Mouse (Mus musculus) thymus, postnatal 0 days (tissue): ENCODE measurements around the gene Gm49358. TPM values are rescaled to one million over a fixed set of nuclear protein-coding genes. Genes with fewer than 3 reads are reported as not detected.

Experiments
- DNase-seq: peaks from one replicate; pipeline ENCODE4 v3.0.0-alpha.2; 2015; ENCODE audit warnings: low spot score
- polyA plus RNA-seq: library from polyadenylated mRNA; unstranded; fragments of >200 nt; fragmentation: Nextera tagmentation; extraction: Ambion mirVana; gene quantifications from 2 replicates; pipeline ENCODE4 v1.2.1, GENCODE M21; 2015

Gm49358 gene
- polyA plus RNA-seq, 1 experiment from 2014 or later, result not detected

DNA sequence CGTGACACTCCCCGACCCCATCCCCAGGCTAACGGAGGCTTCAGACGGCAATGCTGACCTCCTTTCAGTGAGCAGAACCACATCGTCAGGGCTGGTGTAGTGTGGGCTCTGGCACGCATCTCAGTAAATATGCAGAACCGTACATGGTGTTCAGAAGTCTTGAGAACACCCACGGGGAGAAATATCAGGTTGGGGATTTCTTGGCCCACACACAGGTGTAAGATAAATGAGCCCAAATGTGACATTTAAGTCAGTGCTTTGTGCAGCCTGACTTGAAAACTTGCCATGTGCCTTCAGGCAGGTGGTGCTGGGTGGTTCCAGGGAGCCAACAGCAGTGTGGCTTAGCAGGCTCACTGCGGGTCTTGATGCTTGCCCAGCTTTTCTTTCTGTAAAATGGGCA is 46.2 kb downstream of the Gm49358 start:
- no peak for DNase-seq

DNA sequence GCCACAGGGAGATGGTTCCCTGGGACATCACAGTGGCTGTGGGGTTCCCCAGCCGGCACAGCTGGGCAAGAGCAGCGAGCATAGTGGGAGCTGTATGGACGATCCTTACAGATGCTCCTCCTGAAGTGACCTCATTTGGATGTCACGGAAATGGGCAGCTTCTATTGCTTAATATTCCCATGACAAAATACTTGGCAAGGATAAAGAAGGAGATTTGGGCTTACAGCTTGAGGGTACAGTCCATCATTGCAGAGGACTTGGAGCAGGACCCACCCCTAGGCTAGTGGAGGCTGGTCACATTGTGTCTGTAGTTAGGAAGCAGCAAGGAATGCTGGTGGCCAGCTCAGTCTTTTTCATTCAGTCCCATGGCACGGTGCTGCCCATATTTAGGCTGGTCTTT is 46.8 kb downstream of the Gm49358 start:
- DNase-seq, result no peak

DNA sequence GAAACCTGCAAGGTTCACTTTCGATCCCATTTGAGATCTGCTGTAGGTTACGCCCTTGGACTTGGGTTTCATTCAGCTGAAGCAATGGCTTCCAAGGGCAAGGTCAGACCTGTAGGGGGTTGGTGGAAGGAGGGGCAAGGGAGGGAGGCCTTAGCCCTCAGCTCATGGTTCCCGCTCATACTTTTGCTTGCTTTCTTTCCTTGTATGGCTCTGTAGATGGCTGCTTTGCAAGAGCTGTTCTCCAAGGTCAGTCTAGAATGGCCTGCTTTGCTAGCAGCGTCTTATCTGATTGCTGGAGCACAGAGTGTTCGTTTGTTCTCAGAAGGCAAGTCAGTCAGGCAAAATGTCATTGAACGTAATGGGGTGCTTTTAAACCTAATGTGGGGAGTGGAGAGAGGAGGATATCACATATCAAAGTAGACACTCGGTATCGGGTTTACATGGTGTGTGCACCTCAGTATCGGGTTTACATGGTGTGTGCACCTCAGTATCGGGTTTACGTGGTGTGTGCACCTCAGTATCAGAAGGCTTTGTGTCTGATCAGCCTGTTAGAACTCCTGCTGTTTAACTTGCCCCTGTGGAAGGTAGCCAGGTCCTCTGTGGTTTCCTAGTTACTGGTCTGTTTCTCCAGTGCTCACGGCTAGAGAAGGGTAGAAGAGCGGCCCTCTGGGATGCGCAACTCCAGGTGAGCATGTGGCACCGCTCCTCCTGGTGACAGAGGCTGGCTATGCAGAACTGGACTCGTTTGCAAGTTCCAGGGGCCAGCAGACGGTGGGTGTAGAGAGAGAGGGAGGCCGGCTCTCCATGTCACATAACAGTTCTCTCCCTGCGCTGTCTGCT is 50.7 kb downstream of the Gm49358 start:
- DNase-seq, result no peak

DNA sequence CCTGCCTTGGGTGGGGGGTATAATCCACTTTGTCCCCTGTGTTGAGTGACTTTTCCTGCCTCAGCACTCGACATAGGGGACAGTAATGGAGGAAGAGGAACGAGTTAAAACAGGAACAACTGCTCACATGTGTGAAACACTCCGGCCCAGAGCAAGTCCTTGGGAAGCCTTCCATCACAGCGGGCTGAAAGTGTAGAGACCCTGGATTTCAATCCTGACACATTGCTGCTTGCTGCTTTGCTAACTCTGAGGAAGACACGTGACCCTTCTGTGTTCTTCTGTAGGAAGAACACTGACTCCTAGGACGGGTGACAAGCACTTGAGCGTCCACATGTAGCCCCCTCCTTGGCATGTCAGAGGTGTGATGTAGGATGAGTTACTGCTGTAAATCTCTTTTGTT is 51.4 kb downstream of the Gm49358 start:
- DNase-seq, result no peak

DNA sequence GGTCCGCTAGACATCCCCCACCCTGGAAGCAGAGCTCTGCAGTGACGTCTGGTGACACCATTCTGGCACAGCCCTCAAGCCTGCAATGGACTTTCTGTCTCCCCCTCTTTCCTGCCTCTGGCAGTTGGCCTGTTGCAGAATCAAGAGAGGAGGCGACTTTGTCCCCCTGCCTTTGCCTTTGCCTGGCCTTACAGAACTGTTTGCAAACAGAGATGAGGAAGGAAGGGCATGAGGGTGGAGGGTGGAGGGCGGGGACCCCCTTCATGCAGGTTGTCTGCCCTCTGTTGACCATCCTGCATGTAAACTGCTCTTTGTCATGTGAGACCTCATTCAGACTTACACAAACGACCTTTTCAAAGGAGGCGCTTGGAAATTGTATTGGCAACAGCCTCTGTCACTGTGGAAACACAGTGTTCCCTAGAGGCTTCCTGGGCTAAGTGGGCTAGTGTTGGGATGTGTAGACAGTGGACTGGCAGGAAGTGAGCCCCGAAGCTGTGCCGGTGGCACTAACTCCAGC is 55.9 kb downstream of the Gm49358 start:
- DNase-seq, result no peak

DNA sequence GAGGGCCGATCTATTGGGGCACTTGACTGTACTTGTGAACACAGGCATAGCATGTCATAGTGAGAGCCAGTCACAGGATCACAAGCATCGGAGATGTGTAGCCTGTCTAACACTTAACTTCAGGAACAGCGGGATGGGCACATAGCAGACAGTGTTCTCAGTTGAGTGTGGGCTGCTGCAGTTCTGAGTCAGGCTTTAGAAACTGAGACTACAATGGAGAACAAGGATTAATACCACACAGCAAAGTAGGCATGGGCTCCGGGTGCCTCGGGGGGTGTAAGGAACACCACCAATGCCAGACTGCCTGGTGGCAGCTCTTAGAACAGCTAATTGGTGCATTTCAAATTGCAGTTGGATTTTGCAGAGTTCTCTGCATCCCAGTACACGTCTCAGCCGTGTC is 57.2 kb downstream of the Gm49358 start:
- no peak for DNase-seq

DNA sequence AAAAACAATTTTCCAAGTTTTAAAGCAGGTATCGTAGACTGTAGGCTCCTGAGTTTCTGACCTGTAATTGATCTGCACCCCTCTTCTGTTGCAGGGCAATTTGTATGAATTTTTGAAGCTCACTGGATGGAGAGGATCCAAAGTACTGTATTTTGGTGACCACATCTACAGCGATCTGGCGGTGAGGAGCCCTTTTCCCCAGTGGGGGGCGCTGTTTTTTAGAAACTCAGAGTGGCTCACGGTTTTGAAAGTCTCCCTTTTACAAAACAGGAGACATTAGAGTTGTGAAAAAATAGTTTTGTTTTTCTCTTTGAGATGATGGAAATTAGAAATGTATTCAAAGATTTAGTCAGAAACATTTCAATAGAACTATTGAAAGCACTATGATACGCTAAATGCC is 60.3 kb downstream of the Gm49358 start:
- no peak for DNase-seq

DNA sequence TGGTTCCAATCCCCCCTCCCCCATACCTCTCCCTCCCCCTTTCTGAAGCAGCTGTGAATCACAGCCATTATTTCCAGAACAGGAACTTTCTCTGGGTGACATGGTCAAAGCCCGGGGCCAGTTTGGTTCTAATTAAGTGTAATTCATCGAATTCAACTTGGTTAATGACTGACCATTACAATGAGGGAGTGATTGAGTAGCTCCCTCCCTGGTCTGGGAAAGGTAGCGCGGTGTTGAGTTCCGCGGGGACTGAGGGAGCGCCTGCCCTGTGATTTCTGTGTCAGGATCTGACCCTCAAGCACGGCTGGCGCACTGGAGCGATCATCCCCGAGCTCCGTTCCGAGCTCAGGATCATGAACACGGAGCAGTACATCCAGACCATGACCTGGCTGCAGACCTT is 61.1 kb downstream of the Gm49358 start:
- DNase-seq, result no peak

DNA sequence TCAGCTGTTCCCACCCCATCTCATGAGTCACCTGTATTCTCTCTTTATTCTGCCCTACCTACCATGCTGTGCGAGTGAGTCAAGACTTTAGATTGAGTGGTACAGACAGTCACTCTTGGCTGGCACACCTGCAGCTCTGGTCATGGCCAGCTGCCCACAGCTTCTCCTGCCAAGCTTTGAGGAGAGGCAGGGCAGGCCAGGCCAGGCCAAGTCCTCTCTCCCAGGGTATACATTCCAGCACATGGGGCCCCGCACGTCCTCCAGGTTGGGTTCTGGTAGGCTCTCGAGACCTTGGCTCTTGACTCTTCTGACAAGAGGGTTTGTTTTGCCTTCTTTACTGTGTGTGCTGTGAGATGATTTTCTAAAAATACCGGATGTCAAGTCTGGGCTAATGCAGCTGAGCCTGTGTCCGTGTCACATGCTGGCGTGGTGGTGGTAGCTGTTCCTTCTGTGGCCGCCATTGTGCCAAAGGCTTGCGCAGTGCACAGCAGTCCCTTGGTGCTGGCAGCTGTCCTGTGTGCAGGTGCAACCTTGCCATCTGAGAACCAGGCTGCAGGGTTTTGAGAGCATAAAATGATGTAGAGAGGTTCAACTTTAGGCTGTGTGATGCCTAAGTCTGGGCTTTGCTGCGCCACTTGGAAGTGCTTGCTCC is 62.2 kb downstream of the Gm49358 start:
- DNase-seq, result no peak

DNA sequence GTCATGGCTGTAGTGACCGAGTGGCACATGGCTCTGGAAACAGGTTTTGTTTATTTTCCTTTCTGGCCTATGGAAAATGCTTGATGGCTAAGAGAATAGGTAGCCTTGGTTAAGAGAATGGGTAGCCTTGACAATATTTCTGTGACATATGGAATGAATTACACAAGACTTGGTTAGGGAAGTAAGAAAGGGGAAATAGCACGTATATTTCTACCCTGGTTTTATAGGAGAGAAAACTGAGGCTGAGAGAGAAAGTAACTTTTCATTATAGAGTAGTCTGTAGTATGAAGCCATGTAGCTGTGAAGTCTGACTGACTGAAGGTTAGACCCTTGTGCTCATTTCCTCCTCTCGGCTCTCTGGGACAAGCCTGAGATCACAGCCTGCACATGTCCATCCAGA is 63.2 kb downstream of the Gm49358 start:
- DNase-seq, result no peak

DNA sequence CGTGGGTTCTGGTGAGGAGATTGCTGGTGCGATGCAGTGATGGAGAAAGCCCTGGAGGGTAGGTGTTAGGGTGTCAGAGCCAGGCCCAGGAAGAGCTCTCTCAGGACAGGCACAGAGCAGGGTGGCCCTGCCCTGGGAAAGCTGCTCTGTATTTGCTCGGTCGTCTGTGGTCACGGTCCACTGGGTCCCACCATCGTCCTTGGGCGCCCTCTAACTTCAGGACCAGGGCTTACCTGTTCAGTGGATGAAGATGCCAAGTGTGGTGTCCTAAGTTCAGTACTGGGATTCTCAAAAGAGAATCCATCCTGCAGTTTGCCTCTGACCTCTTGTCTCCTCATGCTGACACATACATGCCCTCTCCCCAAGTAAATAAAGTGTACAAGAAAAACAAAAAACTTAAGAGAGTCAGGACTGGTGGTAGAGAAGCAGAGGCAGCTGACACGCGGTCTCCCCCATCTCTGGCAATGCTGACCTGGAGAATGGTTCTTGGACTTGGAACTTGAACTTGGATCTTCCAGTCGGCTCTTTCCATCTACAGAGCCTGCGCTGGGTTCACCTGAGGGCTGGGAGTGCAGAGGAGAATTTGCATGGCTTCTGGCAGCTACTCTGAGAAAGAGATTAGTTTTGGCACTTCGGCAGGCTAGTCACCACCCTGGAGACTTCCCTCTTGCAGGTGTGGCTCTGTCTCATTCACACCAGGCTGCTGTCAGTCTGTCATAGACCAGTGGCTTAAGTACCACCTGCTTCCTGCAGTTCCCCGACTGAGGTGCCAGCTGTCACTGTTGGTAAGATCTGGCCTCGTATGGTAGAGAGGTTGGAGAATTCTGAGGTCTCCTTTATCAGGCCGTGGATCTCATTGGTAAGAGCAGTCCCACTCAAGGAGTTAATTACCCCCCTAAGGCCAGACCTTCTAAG is 64.7 kb downstream of the Gm49358 start:
- peak; percentile 46 for DNase-seq

DNA sequence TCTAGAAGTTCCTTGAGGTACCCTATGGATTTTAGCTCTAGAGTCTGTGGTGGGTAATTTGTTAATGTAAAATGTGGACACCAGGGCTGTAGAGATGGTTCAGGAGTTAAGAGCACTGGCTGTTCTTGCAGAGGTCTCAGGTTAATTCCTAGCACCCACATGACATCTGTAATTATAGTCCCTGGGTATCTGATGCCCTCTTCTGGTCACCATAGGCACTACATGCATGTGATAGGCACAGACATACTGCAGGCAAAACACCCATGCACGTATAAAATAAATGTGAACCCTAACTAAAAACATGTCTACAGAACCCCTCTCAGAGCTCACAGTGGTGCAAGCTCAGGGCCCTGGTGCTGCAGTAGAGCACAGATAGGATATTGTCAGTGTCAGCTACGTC is 65.7 kb downstream of the Gm49358 start:
- DNase-seq, result no peak

DNA sequence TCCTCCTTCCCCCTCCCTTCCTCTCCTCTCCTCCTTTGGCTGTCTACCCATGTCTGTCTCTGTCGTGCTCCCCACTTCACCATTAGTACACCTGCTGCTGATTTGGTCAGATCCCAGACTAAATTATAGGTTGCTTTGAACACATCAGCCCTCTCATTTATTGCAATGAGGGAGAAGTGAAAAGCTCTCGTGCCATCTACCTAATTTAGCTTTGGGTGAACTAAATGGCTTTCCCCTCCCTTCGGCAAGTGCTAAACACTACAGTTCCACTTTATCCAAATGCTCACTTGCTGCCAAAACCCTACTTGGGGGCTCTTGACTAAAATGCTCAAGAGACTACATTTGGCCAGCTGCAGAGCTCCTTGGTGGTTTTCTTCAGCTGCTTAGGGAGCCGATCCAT is 73.0 kb downstream of the Gm49358 start:
- DNase-seq, result no peak

DNA sequence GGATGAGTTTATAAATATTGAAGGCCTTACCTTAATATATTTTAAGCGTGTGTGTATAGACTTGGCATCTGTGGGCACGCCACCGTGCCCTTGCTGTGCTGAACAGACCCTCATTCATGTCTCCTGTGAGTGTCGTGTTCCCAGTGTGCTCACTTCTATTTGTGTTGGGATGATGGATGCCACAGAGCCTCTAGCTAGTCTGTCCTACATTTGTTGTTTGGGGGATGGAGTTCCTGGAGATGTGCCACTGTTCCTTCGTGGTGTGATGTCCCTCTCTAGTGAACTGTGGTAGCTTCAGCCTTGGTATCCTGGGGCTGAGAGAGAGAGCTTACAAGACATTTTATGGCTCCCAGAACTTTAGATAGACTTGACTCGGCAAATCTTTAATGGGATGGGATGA is 75.1 kb downstream of the Gm49358 start:
- DNase-seq, result no peak

DNA sequence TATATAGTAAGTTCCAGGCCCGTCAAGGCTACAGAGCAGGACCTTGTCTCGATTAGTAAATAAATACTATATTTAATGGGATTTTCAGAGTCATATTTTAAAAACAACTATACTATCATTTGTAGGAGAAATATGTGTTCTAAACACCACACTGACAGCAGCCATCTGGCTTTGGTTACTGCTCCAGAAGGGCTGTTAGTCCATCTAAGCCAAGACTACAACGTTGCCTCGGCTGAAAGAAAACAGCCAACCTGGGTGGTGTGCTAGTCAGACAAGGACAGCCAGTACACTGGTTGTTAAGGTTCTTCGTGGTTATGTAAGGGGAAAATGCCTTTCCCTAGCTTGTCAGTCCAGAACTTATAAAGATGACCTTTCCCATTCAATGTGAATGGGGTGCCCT is 78.9 kb downstream of the Gm49358 start:
- no peak for DNase-seq

DNA sequence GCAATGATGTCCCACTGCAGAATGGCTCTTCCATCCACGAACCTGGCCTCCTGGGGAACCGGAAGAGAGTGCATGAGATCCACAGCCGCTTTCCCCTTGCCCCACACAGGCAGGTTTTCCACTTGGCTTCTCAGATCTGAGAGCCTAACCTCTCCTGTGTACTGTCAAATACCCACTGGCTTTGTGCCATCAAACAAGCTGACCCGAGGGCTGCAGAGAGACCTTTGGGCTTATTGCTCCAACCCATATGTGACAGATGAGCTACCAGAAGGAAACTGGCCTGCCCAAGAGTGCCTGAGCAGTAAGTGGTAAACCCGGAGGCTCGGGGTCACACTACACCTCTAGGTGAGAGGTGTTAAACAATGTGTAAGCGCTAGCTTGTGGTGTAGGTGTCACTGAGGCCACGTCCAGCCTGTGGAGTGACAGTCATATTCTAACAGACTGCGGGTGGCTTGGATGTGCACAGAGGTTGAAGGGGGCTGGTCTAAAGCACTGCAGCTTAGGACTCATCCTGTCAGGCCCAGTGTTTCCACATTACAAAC is 83.2 kb downstream of the Gm49358 start:
- DNase-seq, result no peak

DNA sequence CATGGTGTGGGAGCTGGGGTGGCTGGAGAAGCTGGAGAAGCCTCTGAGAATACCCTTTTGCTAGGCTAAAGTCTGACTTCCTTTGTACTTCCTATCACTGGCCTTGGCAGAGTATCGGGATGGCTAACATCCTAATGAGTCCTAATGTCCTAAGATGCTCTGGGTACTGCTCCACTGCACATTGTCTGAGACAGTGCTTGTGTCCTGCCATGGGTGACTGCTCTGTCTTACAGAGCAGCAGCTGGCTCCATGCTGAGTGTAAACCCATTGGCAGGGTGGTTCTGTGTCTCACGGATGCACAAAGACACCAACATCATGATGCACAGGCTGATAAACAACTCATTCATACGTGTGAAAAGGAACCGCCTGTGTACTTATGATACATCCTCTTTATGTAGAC is 85.3 kb downstream of the Gm49358 start:
- DNase-seq, result no peak

DNA sequence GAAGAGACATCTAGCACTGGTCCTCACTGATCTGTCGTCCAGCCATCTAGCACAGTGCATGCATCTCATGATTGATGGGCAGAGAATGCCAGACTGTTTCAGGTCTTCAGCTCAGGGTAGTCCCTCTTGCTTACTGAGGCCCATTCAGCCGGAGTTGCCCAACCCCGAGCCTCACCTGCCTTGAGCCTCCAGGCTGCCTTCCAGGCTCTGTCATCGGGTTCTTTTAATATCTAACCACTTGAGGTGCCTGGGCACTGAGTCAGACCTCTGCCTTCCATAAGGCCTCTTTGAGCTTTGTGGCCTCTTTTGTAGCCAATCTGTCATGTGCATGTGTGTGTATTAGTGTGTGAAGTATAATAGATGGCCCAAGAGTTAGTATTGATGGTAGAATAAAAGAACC is 85.7 kb downstream of the Gm49358 start:
- no peak for DNase-seq

DNA sequence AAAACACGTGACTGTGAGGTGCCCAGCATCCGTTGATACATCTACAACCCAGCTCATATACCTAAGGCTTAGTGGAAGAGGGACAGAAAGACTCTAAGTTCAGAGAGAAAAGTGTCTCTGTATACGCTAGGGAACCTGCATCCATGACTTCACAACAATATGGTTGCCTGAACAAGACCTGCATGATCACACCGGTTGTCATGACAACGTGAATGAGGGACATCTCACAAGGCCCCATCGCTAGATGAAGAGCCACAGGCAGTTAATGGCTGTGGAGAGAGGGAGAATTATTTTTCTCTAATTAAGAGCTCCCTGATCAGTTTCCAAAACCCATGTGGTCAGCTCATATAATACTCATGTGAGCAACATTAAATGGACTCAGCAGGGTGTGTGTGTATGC is 88.4 kb downstream of the Gm49358 start:
- no peak for DNase-seq

DNA sequence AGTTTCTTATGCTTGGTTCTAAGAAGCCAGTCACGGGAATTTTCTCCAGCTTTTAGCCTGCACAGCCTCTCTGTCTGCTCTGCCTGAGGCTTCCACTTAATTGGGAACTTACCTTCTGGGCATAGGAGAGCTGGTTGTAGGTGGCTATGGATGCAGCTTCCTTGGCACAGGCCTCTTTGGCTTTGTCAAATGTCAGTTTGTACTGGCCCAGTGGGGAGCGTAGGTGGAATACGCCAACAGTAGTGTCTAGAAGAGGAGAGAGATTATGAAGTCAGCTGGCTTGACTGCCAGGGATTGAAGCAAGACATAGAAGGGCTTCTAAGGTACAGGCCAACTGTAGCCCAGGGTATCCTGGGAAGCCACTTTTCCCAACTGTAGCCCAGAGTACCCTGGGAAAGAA is 89.7 kb downstream of the Gm49358 start:
- DNase-seq, result no peak

DNA sequence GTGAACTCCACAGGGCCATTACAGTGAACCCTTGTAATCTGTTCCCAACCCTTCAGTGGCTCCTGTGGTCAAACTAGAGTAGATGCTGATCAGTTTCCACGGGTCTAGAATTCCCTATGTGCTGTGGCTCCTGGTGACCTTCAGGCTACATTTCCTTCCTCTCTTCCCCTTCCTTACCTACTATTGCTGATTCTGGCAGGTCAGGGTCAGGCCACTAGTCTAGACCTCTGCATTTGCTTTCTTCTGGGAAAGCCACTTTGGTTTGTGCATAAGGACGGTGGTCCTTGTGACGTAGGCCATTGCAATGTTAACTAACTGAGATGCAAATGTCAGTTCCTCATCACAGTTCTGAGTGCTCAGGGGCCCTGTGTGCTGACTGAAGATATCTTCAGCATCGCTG is 96.6 kb downstream of the Gm49358 start:
- no peak for DNase-seq

DNA sequence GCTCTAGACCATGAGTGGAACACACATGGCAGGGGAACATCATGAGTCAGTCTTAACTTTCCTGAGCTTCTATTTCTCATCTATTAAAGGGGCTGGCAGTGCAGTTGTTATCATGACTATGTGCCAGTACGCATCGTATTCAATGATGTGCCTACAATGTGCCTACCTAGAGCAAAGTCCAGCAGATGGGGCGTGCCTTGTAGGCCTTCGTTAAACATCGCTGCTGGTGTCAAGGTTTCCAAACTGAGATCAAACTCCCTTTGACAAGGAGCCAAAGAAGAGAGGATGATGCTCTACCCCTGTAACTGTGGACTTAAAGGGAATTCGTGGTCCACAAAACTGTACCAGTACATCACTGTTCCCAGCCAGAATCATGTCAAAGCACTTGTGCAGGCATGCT is 98.7 kb downstream of the Gm49358 start:
- DNase-seq, result no peak
